Mouse (Mus musculus) MEL (cell line): Measurements from ENCODE around the gene Gm5244. TPM values are rescaled to one million over a fixed set of nuclear protein-coding genes. Genes with fewer than 3 reads are reported as not detected.

Experiments
- DNase-seq: peaks from one replicate; pipeline ENCODE4 v3.0.0; 2011; ENCODE audit warnings: low read depth, low spot score
- H3K27ac ChIP-seq: 2 replicates; pipeline ENCODE4 v1.5.1; 2012; ENCODE audit warnings: low read depth, mild to moderate bottlenecking, control low read depth, low read length, moderate library complexity; ENCODE audit not compliant: control insufficient read depth
- H3K27me3 ChIP-seq, 2 experiments: fragments of 150-350 bp in 1 of 2; sonication (generic) in 1 of 2; 2 replicates each; pipeline ENCODE4 v1.6.1; 2012; ENCODE audit warnings: low read length in 2 of 2, mild to moderate bottlenecking in 2 of 2, improper control_type of control experiment in 1 of 2, moderate library complexity in 1 of 2; ENCODE audit not compliant: insufficient read depth in 2 of 2, control insufficient read depth in 1 of 2
- H3K36me3 ChIP-seq, 2 experiments: 2 replicates each; pipeline ENCODE4 v1.6.1; 2012 to 2014; ENCODE audit warnings: low read length in 2 of 2, improper control_type of control experiment in 1 of 2, inconsistent platforms in 1 of 2, mild to moderate bottlenecking in 1 of 2; ENCODE audit not compliant: insufficient read depth in 2 of 2, control insufficient read depth in 1 of 2
- H3K4me1 ChIP-seq, 2 experiments: fragments of 150-350 bp in 1 of 2; sonication (generic) in 1 of 2; 2 replicates each; pipeline ENCODE4 v1.6.1; 2012; ENCODE audit warnings: low read length in 2 of 2, improper control_type of control experiment in 1 of 2, mild to moderate bottlenecking in 1 of 2; ENCODE audit not compliant: insufficient read depth in 2 of 2, control insufficient read depth in 1 of 2
- H3K4me3 ChIP-seq, 2 experiments: fragments of 150-350 bp in 1 of 2; sonication (generic) in 1 of 2; 2 replicates each; pipeline ENCODE4 v1.5.1; 2012; ENCODE audit warnings: low read depth in 2 of 2, low read length in 2 of 2, mild to moderate bottlenecking in 2 of 2, moderate library complexity in 2 of 2, control low read depth in 1 of 2, improper control_type of control experiment in 1 of 2; ENCODE audit not compliant: control insufficient read depth in 1 of 2, insufficient read depth in 1 of 2
- H3K79me2 ChIP-seq: 2 replicates; pipeline ENCODE4 v1.6.1; 2012; ENCODE audit warnings: mild to moderate bottlenecking, low read length, moderate library complexity; ENCODE audit not compliant: control insufficient read depth, poor library complexity, insufficient read depth
- H3K9ac ChIP-seq: 2 replicates; pipeline ENCODE4 v1.6.1; 2012; ENCODE audit warnings: low read depth, mild to moderate bottlenecking, control low read depth, low read length, moderate library complexity; ENCODE audit not compliant: control insufficient read depth, poor library complexity, severe bottlenecking
- H3K9me3 ChIP-seq: fragments of 150-350 bp; sonication (generic); replicated peaks from 2 replicates; pipeline ENCODE4 v1.6.1; 2012; ENCODE audit warnings: mild to moderate bottlenecking, low read length, improper control_type of control experiment, moderate library complexity; ENCODE audit not compliant: insufficient read depth
- CHD2 ChIP-seq: IDR thresholded peaks from 2 replicates; pipeline ENCODE4 v1.6.1; 2011; ENCODE audit warnings: low read length, improper control_type of control experiment
- E2F4 ChIP-seq: IDR thresholded peaks from 2 replicates; pipeline ENCODE4 v1.6.1; 2011; ENCODE audit warnings: low read depth, low read length, improper control_type of control experiment, borderline replicate concordance
- ETS1 ChIP-seq: IDR thresholded peaks from 2 replicates; pipeline ENCODE4 v1.6.1; 2012; ENCODE audit warnings: low read depth, mild to moderate bottlenecking, inconsistent platforms, low read length, improper control_type of control experiment, moderate library complexity
- GATA1 ChIP-seq: IDR thresholded peaks from 2 replicates; pipeline ENCODE4 v1.6.1; 2011; ENCODE audit warnings: low read depth, low read length, improper control_type of control experiment
- MAFK ChIP-seq: IDR thresholded peaks from 2 replicates; pipeline ENCODE4 v1.6.1; 2011; ENCODE audit warnings: low read depth, mild to moderate bottlenecking, low read length, improper control_type of control experiment, borderline replicate concordance
- MAX ChIP-seq: IDR thresholded peaks from 2 replicates; pipeline ENCODE4 v1.6.1; 2011; ENCODE audit warnings: low read length, improper control_type of control experiment
- MEF2A ChIP-seq: IDR thresholded peaks from 2 replicates; pipeline ENCODE4 v1.6.1; 2014; ENCODE audit warnings: low read depth, mild to moderate bottlenecking, inconsistent platforms, low read length, improper control_type of control experiment; ENCODE audit not compliant: poor library complexity, insufficient replicate concordance, severe bottlenecking; ENCODE audit errors: extremely low read depth
- MYB ChIP-seq: IDR thresholded peaks from 2 replicates; pipeline ENCODE4 v1.6.1; 2011; ENCODE audit warnings: mild to moderate bottlenecking, low read depth, low read length, improper control_type of control experiment
- NELFE ChIP-seq: IDR thresholded peaks from 2 replicates; pipeline ENCODE4 v1.6.1; 2011; ENCODE audit warnings: low read depth, low read length, improper control_type of control experiment
- NRF1 ChIP-seq: IDR thresholded peaks from 2 replicates; pipeline ENCODE4 v1.6.1; 2014; ENCODE audit warnings: low read depth, mild to moderate bottlenecking, inconsistent platforms, low read length, improper control_type of control experiment, moderate library complexity; ENCODE audit not compliant: poor library complexity, insufficient read depth, severe bottlenecking
- POLR2A ChIP-seq, 2 experiments: IDR thresholded peaks; 2 replicates each; pipeline ENCODE4 v1.6.1; 2011 to 2012; ENCODE audit warnings: low read length in 2 of 2, mild to moderate bottlenecking in 2 of 2, control low read depth in 1 of 2, improper control_type of control experiment in 1 of 2, low read depth in 1 of 2, moderate library complexity in 1 of 2; ENCODE audit not compliant: control insufficient read depth in 1 of 2, insufficient read depth in 1 of 2, poor library complexity in 1 of 2
- POLR2AphosphoS2 ChIP-seq: IDR thresholded peaks from 2 replicates; pipeline ENCODE4 v1.6.1; 2011; ENCODE audit warnings: low read length, improper control_type of control experiment
- RAD21 ChIP-seq: IDR thresholded peaks from 2 replicates; pipeline ENCODE4 v1.6.1; 2011; ENCODE audit warnings: mild to moderate bottlenecking, low read depth, low read length, improper control_type of control experiment
- RCOR1 ChIP-seq: IDR thresholded peaks from 2 replicates; pipeline ENCODE4 v1.6.1; 2012; ENCODE audit warnings: low read depth, mild to moderate bottlenecking, inconsistent platforms, low read length, improper control_type of control experiment
- SMC3 ChIP-seq: IDR thresholded peaks from 2 replicates; pipeline ENCODE4 v1.6.1; 2011; ENCODE audit warnings: low read depth, low read length, improper control_type of control experiment
- TAL1 ChIP-seq: IDR thresholded peaks from 2 replicates; pipeline ENCODE4 v1.6.1; 2012; ENCODE audit warnings: mild to moderate bottlenecking, inconsistent platforms, low read length, moderate library complexity, mixed read lengths
- TCF12 ChIP-seq: IDR thresholded peaks from 2 replicates; pipeline ENCODE4 v1.6.1; 2014; ENCODE audit warnings: low read depth, mild to moderate bottlenecking, inconsistent platforms, low read length, improper control_type of control experiment, moderate library complexity
- UBTF ChIP-seq: IDR thresholded peaks from 2 replicates; pipeline ENCODE4 v1.6.1; 2012; ENCODE audit warnings: low read depth, mild to moderate bottlenecking, inconsistent platforms, low read length, improper control_type of control experiment, moderate library complexity, borderline replicate concordance; ENCODE audit not compliant: insufficient read depth
- USF2 ChIP-seq, 2 experiments: IDR thresholded peaks; 2 replicates each; pipeline ENCODE4 v1.6.1; 2011 to 2012; ENCODE audit warnings: improper control_type of control experiment in 2 of 2, low read length in 2 of 2, borderline replicate concordance in 1 of 2, inconsistent platforms in 1 of 2, low read depth in 1 of 2, mild to moderate bottlenecking in 1 of 2; ENCODE audit not compliant: insufficient read depth in 1 of 2
- ZC3H11A ChIP-seq: IDR thresholded peaks from 2 replicates; pipeline ENCODE4 v1.6.1; 2012; ENCODE audit warnings: low read depth, mild to moderate bottlenecking, inconsistent platforms, low read length, improper control_type of control experiment
- polyA plus RNA-seq, 2 experiments: library from polyadenylated mRNA; stranded (reverse) in 1 of 2; unstranded in 1 of 2; fragments of >175 nt in 1 of 2; fragments of >200 nt in 1 of 2; gene quantifications; 2 replicates each; pipeline versions ENCODE4 v1.2.1 to v1.2.4; 2012; ENCODE audit warnings: low replicate concordance in 2 of 2, low read depth in 1 of 2; ENCODE audit not compliant: insufficient read length in 2 of 2, insufficient read depth in 1 of 2, missing spikeins in 1 of 2
- total RNA-seq: library from RNA; depleted of rRNA; stranded (reverse); fragments of 300-350 nt; gene quantifications from 2 replicates; pipeline ENCODE4 v1.2.3, GENCODE M21; 2012

The Gm5244 gene
- total and polyA plus RNA-seq, 3 experiments, result 0.13 TPM; not detected in 2

DNA sequence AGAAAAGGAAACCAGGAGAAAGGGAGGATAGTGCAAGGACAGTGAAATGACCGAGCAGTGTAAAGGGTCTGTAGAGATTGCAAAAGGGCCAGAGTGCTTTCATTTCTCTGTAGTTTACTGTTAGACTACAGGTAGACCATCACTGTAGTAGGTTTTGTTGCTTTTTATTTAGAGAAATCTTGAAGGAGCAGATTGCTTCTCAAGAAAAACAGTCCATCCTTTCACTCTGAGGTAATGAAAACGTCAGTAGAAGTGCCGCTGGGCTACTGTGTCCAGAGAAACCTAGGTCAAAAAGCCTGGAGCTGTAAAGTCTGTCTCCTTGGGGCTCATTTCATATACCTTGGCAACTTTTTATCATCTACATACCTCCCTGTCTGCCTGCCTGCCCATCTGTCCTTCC, 47.4 kb upstream of the Gm5244 start:
- no peak for TF ChIP-seq ETS1
- no peak for TF ChIP-seq GATA1
- no peak for TF ChIP-seq MEF2A
- TF ChIP-seq NELFE, result no peak
- no peak for TF ChIP-seq TAL1
- no peak for TF ChIP-seq MAFK
- TF ChIP-seq RAD21, result no peak
- no peak for TF ChIP-seq POLR2AphosphoS2
- Histone ChIP-seq H3K79me2 (peaks cover 20% of the 10 kb centered on the region), H3K4me1 (peaks cover 0 to 9% of the 10 kb centered on the region in 2 experiments; a peak in 2 of 4 replicates), H3K9ac (peak overlapping the region; percentile 47), H3K4me3 (peak overlapping the region; percentile 44 to 71), H3K36me3 (peaks cover 0 to 5% of the 10 kb centered on the region in 2 experiments; a peak in 2 of 4 replicates), H3K27ac (peak overlapping the region; percentile 87), H3K27me3 (no peaks in the 10 kb centered on the region), H3K9me3 (no peaks in the 10 kb centered on the region)
- DNase-seq, result peak; percentile 30

DNA sequence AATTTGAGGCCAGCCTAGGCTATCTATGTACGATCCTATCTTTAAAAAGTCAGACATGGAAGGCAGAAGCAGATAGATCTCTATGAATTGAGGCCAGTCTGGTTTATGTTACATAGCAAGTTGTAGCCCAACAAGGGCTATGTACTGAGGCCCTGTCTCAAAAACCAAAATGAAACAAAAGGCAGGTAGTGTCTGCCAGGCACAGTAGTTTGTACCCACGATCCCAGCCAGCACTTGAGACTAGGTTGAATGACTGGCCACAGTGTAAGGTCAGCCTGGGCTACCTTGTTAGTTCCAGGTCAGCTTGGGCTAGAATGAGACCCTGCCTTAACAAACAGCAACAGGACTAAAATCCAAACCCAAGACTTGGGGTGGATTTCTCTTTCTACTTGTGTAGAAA, 45.9 kb upstream of the Gm5244 start:
- Histone ChIP-seq H3K9ac (peak overlapping the region; percentile 79), H3K27ac (peak overlapping the region; percentile 83), H3K36me3 (peaks cover 0 to 6% of the 10 kb centered on the region in 2 experiments; a peak in 2 of 4 replicates), H3K4me1 (peaks cover 0 to 9% of the 10 kb centered on the region in 2 experiments; a peak in 2 of 4 replicates), H3K4me3 (peak overlapping the region; percentile 61 to 74), H3K79me2 (peaks cover 11% of the 10 kb centered on the region), H3K9me3 (no peaks in the 10 kb centered on the region), H3K27me3 (no peaks in the 10 kb centered on the region)
- TF ChIP-seq CHD2 (no peak), TCF12 (no peak), USF2 (IDR thresholded peaks at IDR 0.05; ENCODE audit: borderline replicate concordance in 1 of 2, insufficient read depth in 1 of 2, low read depth in 1 of 2, low read length in 2 of 2) (no peak), MAX (no peak), UBTF (no peak), SMC3 (no peak), GATA1 (0 out of 2 replicates have a peak, but pooled peaks have one; percentile 3), E2F4 (no peak), MYB (no peak), POLR2A (IDR thresholded peaks at IDR 0.05; ENCODE audit: control insufficient read depth in 1 of 2, insufficient read depth in 1 of 2, low read depth in 1 of 2, low read length in 2 of 2, poor library complexity in 1 of 2) (0 out of 4 replicates have a peak, but pooled peaks of 1 of the 2 experiments have one; percentile 4), RCOR1 (no peak), NRF1 (no peak), POLR2AphosphoS2 (no peak), ZC3H11A (no peak)
- peak; percentile 52 for DNase-seq
